Mouse (Mus musculus) CH12.LX (cell line): Measurements from ENCODE around the gene Kremen2. TPM values are rescaled to one million over a fixed set of nuclear protein-coding genes. Genes with fewer than 3 reads are reported as not detected.

Source experiments
- DNase-seq: peaks from one replicate; pipeline ENCODE4 v3.0.0-alpha.2; 2013; ENCODE audit errors: extremely low read depth
- H3K27ac ChIP-seq: 2 replicates; pipeline ENCODE4 v1.5.1; 2012; ENCODE audit warnings: low read depth, mild to moderate bottlenecking, control low read depth, moderate library complexity; ENCODE audit not compliant: insufficient read depth
- H3K27me3 ChIP-seq: replicated peaks from 2 replicates; pipeline ENCODE3; 2012; ENCODE audit warnings: inconsistent platforms
- H3K36me3 ChIP-seq, 2 experiments: replicated peaks in 1 of 2; 2 replicates each; pipeline versions ENCODE3 to v1.6.1; 2012; ENCODE audit warnings: inconsistent platforms in 1 of 2, low read length in 1 of 2, mild to moderate bottlenecking in 1 of 2, mixed read lengths in 1 of 2, moderate library complexity in 1 of 2; ENCODE audit not compliant: control insufficient read depth in 1 of 2, insufficient read depth in 1 of 2
- H3K4me1 ChIP-seq, 2 experiments: 2 replicates each; pipeline ENCODE4 v1.6.1; 2012; ENCODE audit warnings: inconsistent platforms in 1 of 2, moderate library complexity in 1 of 2; ENCODE audit not compliant: insufficient read depth in 2 of 2, control insufficient read depth in 1 of 2
- H3K4me2 ChIP-seq: 2 replicates; pipeline ENCODE4 v1.6.1; 2012; ENCODE audit warnings: low read depth, mild to moderate bottlenecking, control low read depth; ENCODE audit not compliant: poor library complexity, insufficient read depth, severe bottlenecking
- H3K4me3 ChIP-seq, 3 experiments: fragments of 150-350 bp in 1 of 3; sonication (generic) in 1 of 3; replicated peaks in 1 of 3; 2 replicates each; pipeline versions ENCODE3 to v1.5.1; 2011 to 2012; ENCODE audit warnings: low read depth in 2 of 3, low read length in 2 of 3, mild to moderate bottlenecking in 2 of 3, moderate library complexity in 2 of 3, control low read depth in 1 of 3, improper control_type of control experiment in 1 of 3, inconsistent platforms in 1 of 3, mixed read lengths in 1 of 3; ENCODE audit not compliant: poor library complexity in 1 of 3
- H3K79me2 ChIP-seq: replicated peaks from 2 replicates; pipeline ENCODE4 v1.6.1; 2012; ENCODE audit warnings: mild to moderate bottlenecking, moderate library complexity; ENCODE audit not compliant: control insufficient read depth, poor library complexity, insufficient read depth, severe bottlenecking; ENCODE audit errors: extremely low read depth
- H3K9ac ChIP-seq: 2 replicates; pipeline ENCODE4 v1.6.1; 2012; ENCODE audit warnings: low read depth, mild to moderate bottlenecking, control low read depth, moderate library complexity; ENCODE audit not compliant: insufficient read depth
- H3K9me3 ChIP-seq: replicated peaks from 2 replicates; pipeline ENCODE3; 2012; ENCODE audit warnings: low read length, inconsistent platforms, mixed read lengths
- CHD2 ChIP-seq: IDR thresholded peaks from 2 replicates; pipeline ENCODE4 v1.6.1; 2011; ENCODE audit warnings: low read length, improper control_type of control experiment
- E2F4 ChIP-seq: IDR thresholded peaks from 2 replicates; pipeline ENCODE4 v1.6.1; 2011; ENCODE audit warnings: low read depth, low read length, improper control_type of control experiment; ENCODE audit not compliant: insufficient replicate concordance
- ELF1 ChIP-seq: IDR thresholded peaks from 2 replicates; pipeline ENCODE4 v1.6.1; 2014; ENCODE audit warnings: low read depth, mild to moderate bottlenecking, inconsistent platforms, low read length, improper control_type of control experiment
- EP300 ChIP-seq: IDR thresholded peaks from 2 replicates; pipeline ENCODE4 v1.6.1; 2011; ENCODE audit warnings: low read length, improper control_type of control experiment
- ETS1 ChIP-seq: conservative IDR thresholded peaks from 2 replicates; pipeline ENCODE4 v1.6.1; 2012; ENCODE audit warnings: low read depth, mild to moderate bottlenecking, inconsistent platforms, low read length, improper control_type of control experiment, moderate library complexity
- HCFC1 ChIP-seq: IDR thresholded peaks from 2 replicates; pipeline ENCODE4 v1.6.1; 2012; ENCODE audit warnings: low read depth, mild to moderate bottlenecking, inconsistent platforms, low read length, improper control_type of control experiment
- JUN ChIP-seq: IDR thresholded peaks from 2 replicates; pipeline ENCODE4 v1.6.1; 2011; ENCODE audit warnings: low read depth, mild to moderate bottlenecking, low read length, improper control_type of control experiment, moderate library complexity; ENCODE audit not compliant: insufficient read depth
- MAFK ChIP-seq: IDR thresholded peaks from 2 replicates; pipeline ENCODE4 v1.6.1; 2011; ENCODE audit warnings: low read length, improper control_type of control experiment; ENCODE audit not compliant: insufficient replicate concordance
- MAX ChIP-seq: IDR thresholded peaks from 2 replicates; pipeline ENCODE4 v1.6.1; 2011; ENCODE audit warnings: low read length, improper control_type of control experiment
- MAZ ChIP-seq: IDR thresholded peaks from 2 replicates; pipeline ENCODE4 v1.6.1; 2012; ENCODE audit warnings: low read depth, mild to moderate bottlenecking, inconsistent platforms, low read length, improper control_type of control experiment, moderate library complexity
- MXI1 ChIP-seq: IDR thresholded peaks from 2 replicates; pipeline ENCODE4 v1.6.1; 2011; ENCODE audit warnings: mild to moderate bottlenecking, low read depth, low read length, improper control_type of control experiment
- PAX5 ChIP-seq: IDR thresholded peaks from 2 replicates; pipeline ENCODE4 v1.6.1; 2012; ENCODE audit warnings: low read length, inconsistent platforms, mixed read lengths
- RAD21 ChIP-seq: IDR thresholded peaks from 2 replicates; pipeline ENCODE4 v1.6.1; 2011; ENCODE audit warnings: low read depth, mild to moderate bottlenecking, low read length, improper control_type of control experiment, moderate library complexity
- SMC3 ChIP-seq: IDR thresholded peaks from 2 replicates; pipeline ENCODE4 v1.6.1; 2011; ENCODE audit warnings: low read depth, low read length, improper control_type of control experiment
- USF1 ChIP-seq: IDR thresholded peaks from 2 replicates; pipeline ENCODE4 v1.6.1; 2014; ENCODE audit warnings: low read depth, mild to moderate bottlenecking, inconsistent platforms, low read length, improper control_type of control experiment
- USF2 ChIP-seq: conservative IDR thresholded peaks from 2 replicates; pipeline ENCODE4 v1.6.1; 2011; ENCODE audit warnings: low read depth, low read length, improper control_type of control experiment
- ZC3H11A ChIP-seq: IDR thresholded peaks from 2 replicates; pipeline ENCODE4 v1.6.1; 2012; ENCODE audit warnings: low read depth, mild to moderate bottlenecking, inconsistent platforms, low read length, improper control_type of control experiment
- ZKSCAN1 ChIP-seq: IDR thresholded peaks from 2 replicates; pipeline ENCODE4 v1.6.1; 2012; ENCODE audit warnings: low read depth, inconsistent platforms, low read length, improper control_type of control experiment, borderline replicate concordance
- ZNF384 ChIP-seq: IDR thresholded peaks from 2 replicates; pipeline ENCODE4 v1.6.1; 2012; ENCODE audit warnings: low read depth, low read length, improper control_type of control experiment, inconsistent platforms
- dilution Hi-C: fragments of 300-500 bp; cut with MboI; formaldehyde crosslinking; loops from 2 replicates; pipeline ENCODE4 v1.14.3; 2020; ENCODE audit warnings: low sequenced_read_pairs; ENCODE audit not compliant: extremely low pct_unique_long_range_greater_than_20kb, extremely low pct_ligation_motif_present
- in situ Hi-C: fragments of 300-500 bp; cut with MboI; formaldehyde crosslinking; loops from 3 replicates; pipeline ENCODE4 v1.14.3; 2019; ENCODE audit warnings: low sequenced_read_pairs, low pct_ligation_motif_present, low pct_unique_long_range_greater_than_20kb, mixed read lengths
- polyA plus RNA-seq: library from polyadenylated mRNA; unstranded; fragments of >175 nt; gene quantifications from 2 replicates; pipeline ENCODE4 v1.2.1, GENCODE M21; 2012; ENCODE audit warnings: low read depth; ENCODE audit not compliant: insufficient read length
- total RNA-seq, 2 experiments: library from RNA; depleted of rRNA; stranded (reverse); fragments of 300-350 nt in 1 of 2; fragments of >200 nt in 1 of 2; gene quantifications; 2 replicates each; pipeline ENCODE4 v1.2.3; 2012 to 2014

Gene Kremen2
- total and polyA plus RNA-seq, 3 experiments = 0.21 to 0.55 (median 0.23) TPM

DNA sequence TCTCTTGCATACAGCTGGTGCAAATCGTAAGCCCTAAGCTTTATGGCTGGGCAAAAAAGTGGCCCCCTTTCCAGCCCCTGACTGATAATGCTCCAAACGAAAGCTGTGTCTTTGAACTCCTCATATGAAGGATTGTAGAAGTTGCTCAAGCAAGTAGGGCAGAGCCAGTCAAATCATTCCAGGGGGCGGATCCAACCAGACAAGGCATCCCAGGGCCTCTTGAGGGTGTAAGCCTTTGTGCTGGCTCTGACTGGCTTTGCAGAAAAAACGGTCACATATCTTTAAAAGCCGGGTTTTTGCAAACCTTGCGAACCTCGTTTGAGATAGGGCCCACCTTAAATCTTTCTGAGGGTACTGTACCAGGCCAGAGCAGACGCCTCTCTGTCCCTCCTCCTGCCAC lies 1.6 kb downstream of the Kremen2 start:
- H3K4me1 ChIP-seq = peaks cover 32 to 57% of the 10 kb centered on the region in 2 experiments
- H3K9ac ChIP-seq = no peak overlapping the region
- no peak overlapping the region for H3K27ac ChIP-seq
- in situ Hi-C loops (no loop called here), dilution Hi-C loops (no loop called here)
- TF ChIP-seq ZKSCAN1 (no peak), PAX5 (no peak), MAZ (no peak), MAX (no peak), RAD21 (no peak), USF1 (no peak)
- no peaks in the 10 kb centered on the region for H3K79me2 ChIP-seq
- H3K4me2 ChIP-seq = no peak overlapping the region
- H3K9me3 ChIP-seq = no peaks in the 10 kb centered on the region
- no peak overlapping the region for H3K4me3 ChIP-seq
- H3K27me3 ChIP-seq = peaks cover 67% of the 10 kb centered on the region
- H3K36me3 ChIP-seq = no peaks in the 10 kb centered on the region
- DNase-seq = no peak

DNA sequence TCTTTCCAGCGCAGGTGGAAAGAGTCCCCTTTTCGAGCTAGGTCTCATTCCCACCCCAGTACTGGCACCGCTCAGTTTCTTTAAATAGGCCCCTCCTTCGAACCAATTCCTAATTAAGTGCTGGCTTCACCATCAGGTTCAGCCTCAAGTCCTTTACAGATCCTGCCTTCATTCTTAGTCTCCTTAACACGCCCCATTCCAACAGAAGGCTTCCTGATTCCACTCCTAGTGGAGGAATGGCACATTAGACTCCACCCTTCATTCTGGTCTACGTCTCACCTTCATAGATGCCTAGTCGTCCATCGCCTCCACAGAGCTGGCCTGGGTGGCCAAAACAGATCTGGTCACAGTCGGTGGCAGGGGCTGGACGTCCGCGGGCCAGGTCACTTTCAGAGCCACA lies 2.7 kb downstream of the Kremen2 start:
- dilution Hi-C loops = no loop called here
- TF ChIP-seq MXI1 (no peak), USF2 (no peak), MAFK (no peak), EP300 (no peak), ETS1 (no peak), MAX (no peak), ZNF384 (no peak), ZC3H11A (no peak), HCFC1 (no peak), CHD2 (no peak), ZKSCAN1 (no peak), JUN (no peak), ELF1 (no peak), SMC3 (no peak), USF1 (no peak), MAZ (no peak), E2F4 (no peak)

More for the DNA sequence above, 2.7 kb downstream of the Kremen2 start:
- no peaks in the 10 kb centered on the region for H3K36me3 ChIP-seq
- no peak for DNase-seq
- H3K4me3 ChIP-seq = no peak overlapping the region
- no peaks in the 10 kb centered on the region for H3K9me3 ChIP-seq
- H3K4me2 ChIP-seq = no peak overlapping the region
- in situ Hi-C loops = no loop called here
- H3K79me2 ChIP-seq = no peaks in the 10 kb centered on the region
- H3K27ac ChIP-seq = no peak overlapping the region
- peaks cover 73% of the 10 kb centered on the region for H3K27me3 ChIP-seq
- no peak overlapping the region for H3K9ac ChIP-seq
- peaks cover 29 to 47% of the 10 kb centered on the region in 2 experiments for H3K4me1 ChIP-seq
